Mouse (Mus musculus) common myeloid progenitor, adult 5-6 weeks (primary cell): ENCODE results near the gene Rbms3. TPM values are rescaled to one million over a fixed set of nuclear protein-coding genes. Genes with fewer than 3 reads are reported as not detected.

ENCODE experiments used
- ATAC-seq: replicated peaks from 2 replicates; pipeline ENCODE4 v1.8.0; 2016; ENCODE audit warnings: low read depth, mild to moderate bottlenecking, moderate TSS enrichment, inconsistent platforms; ENCODE audit not compliant: poor library complexity, severe bottlenecking
- total RNA-seq: library from RNA; stranded (forward); fragments of 200-1000, 187-1606 nt; gene quantifications from 2 replicates; pipeline ENCODE4 v1.2.3, GENCODE M21; 2017

Gene Rbms3
- total RNA-seq, 1 experiment from 2014 or later = not detected

GRCm38 (mm10) chr9:116620434-116620833 lies 1009.3 kb downstream of the Rbms3 start:
- no peak for ATAC-seq

- no peak for ATAC-seq
Measured at GRCm38 (mm10) chr9:116618886-116619285, 1010.8 kb downstream of the Rbms3 start.

GRCm38 (mm10) chr9:116613276-116613675 lies 1016.4 kb downstream of the Rbms3 start:
- ATAC-seq = no peak

- no peak for ATAC-seq
Measured at GRCm38 (mm10) chr9:116596046-116596445, 1033.7 kb downstream of the Rbms3 start.

GRCm38 (mm10) chr9:116592486-116592885 lies 1037.2 kb downstream of the Rbms3 start:
- no peak for ATAC-seq

GRCm38 (mm10) chr9:116591071-116591470 lies 1038.6 kb downstream of the Rbms3 start:
- no peak for ATAC-seq

GRCm38 (mm10) chr9:116569680-116570079 lies 1060.0 kb downstream of the Rbms3 start:
- ATAC-seq = no peak

GRCm38 (mm10) chr9:116566711-116567110 lies 1063.0 kb downstream of the Rbms3 start:
- no peak for ATAC-seq

GRCm38 (mm10) chr9:116557781-116558180 lies 1071.9 kb downstream of the Rbms3 start:
- ATAC-seq = no peak

- no peak for ATAC-seq
Measured at GRCm38 (mm10) chr9:116556641-116557040, 1073.1 kb downstream of the Rbms3 start.

GRCm38 (mm10) chr9:116553181-116553580 lies 1076.5 kb downstream of the Rbms3 start:
- peak; percentile 93 for ATAC-seq

- ATAC-seq = no peak
Measured at GRCm38 (mm10) chr9:116546156-116546555, 1083.6 kb downstream of the Rbms3 start.

GRCm38 (mm10) chr9:116542793-116543192 lies 1086.9 kb downstream of the Rbms3 start:
- ATAC-seq = no peak

- ATAC-seq = no peak
Measured at GRCm38 (mm10) chr9:116541976-116542375, 1087.7 kb downstream of the Rbms3 start.

- peak; percentile 87 for ATAC-seq
Measured at GRCm38 (mm10) chr9:116535709-116536108, 1094.0 kb downstream of the Rbms3 start.

GRCm38 (mm10) chr9:116533381-116533780 lies 1096.3 kb downstream of the Rbms3 start:
- ATAC-seq = no peak

- ATAC-seq = no peak
Measured at GRCm38 (mm10) chr9:116531121-116531520, 1098.6 kb downstream of the Rbms3 start.

GRCm38 (mm10) chr9:116524386-116524785 lies 1105.3 kb downstream of the Rbms3 start:
- no peak for ATAC-seq
